Mouse (Mus musculus): Measurements from ENCODE around the gene Arhgap10. TPM values are rescaled to one million over a fixed set of nuclear protein-coding genes. Genes with fewer than 3 reads are reported as not detected.

Arhgap10 gene
- total and polyA plus RNA-seq, 2 experiments from 2014 or later, result 2.3 to 5.4 TPM

GRCm38 (mm10) chr8:77239462-77239861 lies 278.3 kb downstream of the Arhgap10 start:
- Histone ChIP-seq H3K36me3 (ENCODE audit: insufficient read depth, low read length) (no peaks in the 10 kb centered on the region), H3K4me1 (ENCODE audit: insufficient read depth, low read length) (no peaks in the 10 kb centered on the region), H3K27ac (ENCODE audit: low read depth, low read length) (no peak overlapping the region), H3K9ac (replicated peaks; ENCODE audit: low read length, poor library complexity, severe bottlenecking) (no peak overlapping the region), H3K4me2 (ENCODE audit: low read depth, low read length, poor library complexity, severe bottlenecking) (no peak overlapping the region), H3K9me3 (ENCODE audit: low read length) (no peaks in the 10 kb centered on the region), H3K27me3 (ENCODE audit: insufficient read depth, low read length) (no peaks in the 10 kb centered on the region), H3K4me3 (ENCODE audit: low read depth, low read length) (no peak overlapping the region)
- DNase-seq (ENCODE audit: low spot score) (peak; percentile 26), ATAC-seq (ENCODE audit: low FRiP score) (no peak)
- TF ChIP-seq CTCF (IDR thresholded peaks at IDR 0.05), result peak; percentile 56

GRCm38 (mm10) chr8:77236701-77237100 lies 281.1 kb downstream of the Arhgap10 start:
- TF ChIP-seq CTCF (IDR thresholded peaks at IDR 0.05), result no peak
- Histone ChIP-seq H3K4me2 (ENCODE audit: low read depth, low read length, poor library complexity, severe bottlenecking) (no peak overlapping the region), H3K4me1 (ENCODE audit: insufficient read depth, low read length) (no peaks in the 10 kb centered on the region), H3K4me3 (ENCODE audit: low read depth, low read length) (no peak overlapping the region), H3K9me3 (ENCODE audit: low read length) (no peaks in the 10 kb centered on the region), H3K27ac (ENCODE audit: low read depth, low read length) (no peak overlapping the region), H3K27me3 (ENCODE audit: insufficient read depth, low read length) (no peaks in the 10 kb centered on the region), H3K36me3 (ENCODE audit: insufficient read depth, low read length) (no peaks in the 10 kb centered on the region), H3K9ac (replicated peaks; ENCODE audit: low read length, poor library complexity, severe bottlenecking) (no peak overlapping the region)
- ATAC-seq (ENCODE audit: low FRiP score), result no peak
- DNase-seq (ENCODE audit: low spot score), result no peak
- WGBS, result 66% methylated on average over 1 of the region's 1 CpGs

- no peak overlapping the region for H3K9ac ChIP-seq (replicated peaks; ENCODE audit: low read length, poor library complexity, severe bottlenecking)
- no peak overlapping the region for H3K27ac ChIP-seq (ENCODE audit: low read depth, low read length)
- H3K9me3 ChIP-seq (ENCODE audit: low read length), result no peaks in the 10 kb centered on the region
- no peaks in the 10 kb centered on the region for H3K4me1 ChIP-seq (ENCODE audit: insufficient read depth, low read length)
- ATAC-seq (ENCODE audit: low FRiP score) (no peak), DNase-seq (ENCODE audit: low spot score) (no peak)
- no peak for TF ChIP-seq CTCF (IDR thresholded peaks at IDR 0.05)
- H3K36me3 ChIP-seq (ENCODE audit: insufficient read depth, low read length), result no peaks in the 10 kb centered on the region
- H3K4me2 ChIP-seq (ENCODE audit: low read depth, low read length, poor library complexity, severe bottlenecking), result no peak overlapping the region
- H3K27me3 ChIP-seq (ENCODE audit: insufficient read depth, low read length), result no peaks in the 10 kb centered on the region
- no peak overlapping the region for H3K4me3 ChIP-seq (ENCODE audit: low read depth, low read length)
- WGBS, result 94% methylated on average over 3 of the region's 3 CpGs
Observed at GRCm38 (mm10) chr8:77232411-77232810, 285.3 kb downstream of the Arhgap10 start.

GRCm38 (mm10) chr8:77231834-77232233 lies 285.9 kb downstream of the Arhgap10 start:
- 86% methylated on average over 6 of the region's 6 CpGs for WGBS
- no peaks in the 10 kb centered on the region for H3K9me3 ChIP-seq (ENCODE audit: low read length)

GRCm38 (mm10) chr8:77231211-77231610 lies 286.5 kb downstream of the Arhgap10 start:
- no peaks in the 10 kb centered on the region for H3K4me1 ChIP-seq (ENCODE audit: insufficient read depth, low read length)
- WGBS, result 97% methylated on average over 1 of the region's 1 CpGs

More at GRCm38 (mm10) chr8:77231834-77232233, 285.9 kb downstream of the Arhgap10 start:
- ATAC-seq (ENCODE audit: low FRiP score) (no peak), DNase-seq (ENCODE audit: low spot score) (peak; percentile 10)
- Histone ChIP-seq H3K4me1 (ENCODE audit: insufficient read depth, low read length) (no peaks in the 10 kb centered on the region), H3K27ac (ENCODE audit: low read depth, low read length) (no peak overlapping the region), H3K9ac (replicated peaks; ENCODE audit: low read length, poor library complexity, severe bottlenecking) (no peak overlapping the region), H3K4me3 (ENCODE audit: low read depth, low read length) (no peak overlapping the region), H3K27me3 (ENCODE audit: insufficient read depth, low read length) (no peaks in the 10 kb centered on the region), H3K36me3 (ENCODE audit: insufficient read depth, low read length) (no peaks in the 10 kb centered on the region), H3K4me2 (ENCODE audit: low read depth, low read length, poor library complexity, severe bottlenecking) (no peak overlapping the region)
- TF ChIP-seq CTCF (IDR thresholded peaks at IDR 0.05), result no peak

GRCm38 (mm10) chr8:77228688-77229087 lies 289.1 kb downstream of the Arhgap10 start:
- H3K4me1 ChIP-seq (ENCODE audit: insufficient read depth, low read length), result no peaks in the 10 kb centered on the region
- no peaks in the 10 kb centered on the region for H3K36me3 ChIP-seq (ENCODE audit: insufficient read depth, low read length)
- no peak for TF ChIP-seq CTCF (IDR thresholded peaks at IDR 0.05)
- no peaks in the 10 kb centered on the region for H3K27me3 ChIP-seq (ENCODE audit: insufficient read depth, low read length)
- H3K4me3 ChIP-seq (ENCODE audit: low read depth, low read length), result no peak overlapping the region
- no peak overlapping the region for H3K9ac ChIP-seq (replicated peaks; ENCODE audit: low read length, poor library complexity, severe bottlenecking)
- H3K9me3 ChIP-seq (ENCODE audit: low read length), result no peaks in the 10 kb centered on the region
- ATAC-seq (ENCODE audit: low FRiP score) (no peak), DNase-seq (ENCODE audit: low spot score) (no peak)
- 77% methylated on average over 7 of the region's 7 CpGs for WGBS
- H3K4me2 ChIP-seq (ENCODE audit: low read depth, low read length, poor library complexity, severe bottlenecking), result no peak overlapping the region
- no peak overlapping the region for H3K27ac ChIP-seq (ENCODE audit: low read depth, low read length)

More at GRCm38 (mm10) chr8:77231211-77231610, 286.5 kb downstream of the Arhgap10 start:
- DNase-seq (ENCODE audit: low spot score) (no peak), ATAC-seq (ENCODE audit: low FRiP score) (no peak)
- Histone ChIP-seq H3K27ac (ENCODE audit: low read depth, low read length) (no peak overlapping the region), H3K4me2 (ENCODE audit: low read depth, low read length, poor library complexity, severe bottlenecking) (no peak overlapping the region), H3K9ac (replicated peaks; ENCODE audit: low read length, poor library complexity, severe bottlenecking) (no peak overlapping the region), H3K9me3 (ENCODE audit: low read length) (no peaks in the 10 kb centered on the region), H3K4me3 (ENCODE audit: low read depth, low read length) (no peak overlapping the region), H3K36me3 (ENCODE audit: insufficient read depth, low read length) (no peaks in the 10 kb centered on the region), H3K27me3 (ENCODE audit: insufficient read depth, low read length) (no peaks in the 10 kb centered on the region)
- no peak for TF ChIP-seq CTCF (IDR thresholded peaks at IDR 0.05)
